Mouse (Mus musculus) kidney, postnatal 0 days (tissue): ENCODE measurements around the gene Wnt9b. TPM values are rescaled to one million over a fixed set of nuclear protein-coding genes. Genes with fewer than 3 reads are reported as not detected.
"Not testable (repeated sequence)": the region's sequence is repeated elsewhere in the genome, so short reads cannot be mapped to it uniquely, and the experiment has no call there.

Experiments used
- ATAC-seq: fragments of 200-750 bp; cut with Nextera tagmentation; replicated peaks from 2 replicates; pipeline ENCODE4 v1.8.0; 2017; ENCODE audit warnings: low read depth, moderate number of reproducible peaks, moderate TSS enrichment, moderate library complexity; ENCODE audit not compliant: low FRiP score
- DNase-seq: peaks from one replicate; pipeline ENCODE4 v3.0.0-alpha.2; 2016; ENCODE audit warnings: low spot score
- H3K27ac ChIP-seq: fragments of 300-500 bp; sonication (generic); 2 replicates; pipeline ENCODE4 v1.5.1; 2014; ENCODE audit warnings: mild to moderate bottlenecking
- H3K27me3 ChIP-seq: fragments of 300-500 bp; sonication (generic); 2 replicates; pipeline ENCODE4 v1.6.1; 2014; ENCODE audit warnings: low read length, mixed read lengths; ENCODE audit not compliant: insufficient read depth
- H3K36me3 ChIP-seq: fragments of 300-500 bp; sonication (generic); 2 replicates; pipeline ENCODE4 v1.6.1; 2014; ENCODE audit warnings: low read length, mixed read lengths; ENCODE audit not compliant: insufficient read depth
- H3K4me1 ChIP-seq: fragments of 300-500 bp; sonication (generic); replicated peaks from 2 replicates; pipeline ENCODE4 v1.6.1; 2014; ENCODE audit warnings: antibody characterized with exemption, low read length, mixed read lengths; ENCODE audit not compliant: insufficient read depth
- H3K4me2 ChIP-seq: fragments of 300-500 bp; sonication (generic); 2 replicates; pipeline ENCODE4 v1.6.1; 2014; ENCODE audit warnings: mild to moderate bottlenecking, low read length, moderate library complexity, mixed read lengths
- H3K4me3 ChIP-seq: fragments of 300-500 bp; sonication (generic); replicated peaks from 2 replicates; pipeline ENCODE4 v1.5.1; 2014; ENCODE audit warnings: low read depth, low read length
- H3K9ac ChIP-seq: fragments of 300-500 bp; sonication (generic); 2 replicates; pipeline ENCODE4 v1.6.1; 2014; ENCODE audit warnings: low read depth, low read length
- H3K9me3 ChIP-seq: fragments of 300-500 bp; sonication (generic); replicated peaks from 2 replicates; pipeline ENCODE4 v1.6.1; 2016; ENCODE audit warnings: low read length, inconsistent platforms, mixed read lengths
- CTCF ChIP-seq: IDR thresholded peaks from 2 replicates; pipeline ENCODE4 v1.5.1; 2016; ENCODE audit warnings: antibody characterized with exemption, low read depth, mild to moderate bottlenecking, moderate library complexity
- WGBS: fragments of 180-500 bp; shearing (Covaris S2); extraction: QIAGEN DNeasy Blood & Tissue Kit; methylation state at CpG from one replicate; pipeline ENCODE4 v1.1.7; 2014; 5-methylcytosine and 5-hydroxymethylcytosine counted together
- polyA plus RNA-seq: library from polyadenylated mRNA; unstranded; fragments of >200 nt; fragmentation: Nextera tagmentation; extraction: Ambion mirVana; gene quantifications from 2 replicates; pipeline ENCODE4 v1.2.1, GENCODE M21; 2015

Wnt9b gene
- polyA plus RNA-seq, 1 experiment from 2014 or later, result 10.4 TPM

- WGBS, result 1% methylated on average over 23 of the region's 23 CpGs
- ATAC-seq (no peak), DNase-seq (no peak)
- Histone ChIP-seq H3K4me3 (peak overlapping the region; percentile 24; the same call in 1 of the 2 replicates), H3K27me3 (peaks cover 80% of the 10 kb centered on the region), H3K9ac (no peak overlapping the region), H3K9me3 (no peaks in the 10 kb centered on the region), H3K4me1 (no peaks in the 10 kb centered on the region; the same call in 1 of the 2 replicates), H3K36me3 (no peaks in the 10 kb centered on the region), H3K27ac (no peak overlapping the region), H3K4me2 (peak overlapping the region; percentile 45; the same call in 1 of the 2 replicates)
- no peak for TF ChIP-seq CTCF
Measured at GRCm38 (mm10) chr11:103772505-103773386, 23.1 kb upstream of the Wnt9b start.

GRCm38 (mm10) chr11:103771160-103771817 lies 21.7 kb upstream of the Wnt9b start:
- DNase-seq (no peak), ATAC-seq (no peak)
- Histone ChIP-seq H3K4me1 (no peaks in the 10 kb centered on the region; the same call in 1 of the 2 replicates), H3K36me3 (no peaks in the 10 kb centered on the region), H3K27ac (no peak overlapping the region), H3K9me3 (no peaks in the 10 kb centered on the region), H3K9ac (no peak overlapping the region), H3K27me3 (peaks cover 69% of the 10 kb centered on the region), H3K4me2 (no peak overlapping the region), H3K4me3 (no peak overlapping the region)
- 2% methylated on average over 19 of the region's 19 CpGs for WGBS
- TF ChIP-seq CTCF, result no peak

GRCm38 (mm10) chr11:103765556-103766011 lies 16.0 kb upstream of the Wnt9b start:
- Histone ChIP-seq H3K9me3 (no peaks in the 10 kb centered on the region), H3K9ac (no peak overlapping the region), H3K36me3 (no peaks in the 10 kb centered on the region), H3K4me3 (no peak overlapping the region), H3K4me2 (no peak overlapping the region), H3K4me1 (no peaks in the 10 kb centered on the region), H3K27me3 (peaks cover 16% of the 10 kb centered on the region), H3K27ac (no peak overlapping the region)
- ATAC-seq (no peak), DNase-seq (no peak)
- 23% methylated on average over 6 of the region's 6 CpGs for WGBS
- TF ChIP-seq CTCF, result no peak

- DNase-seq, result no peak
- 54% methylated on average over 6 of the region's 6 CpGs for WGBS
- no peak for TF ChIP-seq CTCF
- no peak overlapping the region for H3K9ac ChIP-seq
- H3K27ac ChIP-seq, result no peak overlapping the region
- H3K4me3 ChIP-seq, result no peak overlapping the region
- H3K4me2 ChIP-seq, result no peak overlapping the region
- ATAC-seq, result no peak
- peaks cover 6% of the 10 kb centered on the region; the same call in 1 of the 2 replicates for H3K27me3 ChIP-seq
- no peaks in the 10 kb centered on the region for H3K4me1 ChIP-seq
- no peaks in the 10 kb centered on the region for H3K9me3 ChIP-seq
- no peaks in the 10 kb centered on the region for H3K36me3 ChIP-seq
Measured at GRCm38 (mm10) chr11:103764601-103765000, 15.0 kb upstream of the Wnt9b start.

GRCm38 (mm10) chr11:103763410-103764163 lies 14.0 kb upstream of the Wnt9b start:
- ATAC-seq, result no peak
- peak; percentile 81 for DNase-seq
- Histone ChIP-seq H3K4me1 (no peaks in the 10 kb centered on the region), H3K9ac (no peak overlapping the region), H3K4me2 (no peak overlapping the region), H3K9me3 (no peaks in the 10 kb centered on the region), H3K36me3 (no peaks in the 10 kb centered on the region), H3K27me3 (0 out of 2 replicates have a peak, but pooled peaks cover 3% of the 10 kb centered on the region), H3K4me3 (no peak overlapping the region), H3K27ac (no peak overlapping the region)
- WGBS, result 11% methylated on average over 10 of the region's 10 CpGs
- TF ChIP-seq CTCF, result peak; percentile 94

- not testable (repeated sequence) for H3K4me1 ChIP-seq, H3K27ac ChIP-seq, H3K27me3 ChIP-seq, DNase-seq, ATAC-seq, H3K4me2 ChIP-seq, H3K9ac ChIP-seq, H3K9me3 ChIP-seq, H3K36me3 ChIP-seq, H3K4me3 ChIP-seq
- WGBS, result 87% methylated on average over 5 of the region's 5 CpGs
Measured at GRCm38 (mm10) chr11:103760891-103761290, 11.3 kb upstream of the Wnt9b start.
